Mouse (Mus musculus): ENCODE measurements around the gene Cntn1.
"Not testable (repeated sequence)": the region's sequence is repeated elsewhere in the genome, so short reads cannot be mapped to it uniquely, and the experiment has no call there.

The Cntn1 gene

DNA sequence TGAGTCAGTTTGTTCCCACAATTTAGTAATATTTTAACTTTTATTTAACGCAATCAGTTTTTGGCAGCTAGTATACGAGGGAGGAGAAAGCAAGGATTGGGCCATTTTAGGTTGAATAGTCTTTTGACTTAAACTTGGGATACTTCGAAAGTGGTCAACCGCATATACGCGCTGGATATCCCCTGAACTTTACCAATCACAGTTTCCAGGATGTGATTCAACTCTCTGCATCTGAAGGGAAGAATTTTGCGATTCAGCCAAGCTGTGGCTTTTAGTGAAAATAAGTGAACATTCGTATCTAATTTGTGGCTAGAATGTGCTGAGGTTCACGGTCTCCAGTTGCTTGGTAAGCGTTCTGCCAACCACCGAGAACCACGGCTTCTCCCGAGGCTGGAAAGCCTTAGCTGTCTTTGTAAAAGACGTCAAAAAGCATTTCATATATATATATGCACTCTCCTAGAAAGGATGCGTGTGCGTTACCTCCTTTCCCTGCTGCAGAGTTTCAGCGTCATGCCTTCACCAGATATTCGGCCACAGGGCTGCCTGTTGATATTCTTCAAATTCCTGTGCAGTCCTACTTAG lies 217.9 kb downstream of the Cntn1 start:
- DNase-seq (ENCODE audit: low read depth, low spot score), result no peak

DNA sequence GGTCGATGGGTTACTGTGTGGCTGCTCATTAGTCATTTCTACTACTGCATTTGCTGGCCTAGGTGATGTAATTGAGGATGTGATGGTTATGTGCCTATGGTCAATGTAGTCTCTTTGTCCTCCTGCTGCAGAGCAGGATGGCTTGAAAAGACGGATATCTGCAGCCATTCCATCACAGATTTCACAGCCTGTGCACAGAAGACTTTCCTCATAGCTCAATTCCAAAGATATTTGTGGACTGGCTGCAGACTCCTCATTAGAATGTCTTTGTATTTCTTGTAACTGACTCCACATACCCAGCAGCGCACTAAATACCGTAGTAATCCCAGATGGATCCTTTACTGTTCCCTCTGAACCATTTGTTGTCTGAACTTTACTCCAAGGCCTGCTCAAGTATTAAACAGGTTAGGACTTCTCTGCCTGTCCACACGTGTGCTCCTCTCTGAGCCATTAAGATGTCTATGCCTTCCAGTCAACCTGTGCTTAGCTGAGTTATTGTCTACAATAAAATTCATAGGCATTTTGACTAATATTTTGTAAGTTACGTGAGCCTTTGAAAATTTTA lies 220.9 kb downstream of the Cntn1 start:
- DNase-seq (ENCODE audit: low read depth, low spot score), result no peak

DNA sequence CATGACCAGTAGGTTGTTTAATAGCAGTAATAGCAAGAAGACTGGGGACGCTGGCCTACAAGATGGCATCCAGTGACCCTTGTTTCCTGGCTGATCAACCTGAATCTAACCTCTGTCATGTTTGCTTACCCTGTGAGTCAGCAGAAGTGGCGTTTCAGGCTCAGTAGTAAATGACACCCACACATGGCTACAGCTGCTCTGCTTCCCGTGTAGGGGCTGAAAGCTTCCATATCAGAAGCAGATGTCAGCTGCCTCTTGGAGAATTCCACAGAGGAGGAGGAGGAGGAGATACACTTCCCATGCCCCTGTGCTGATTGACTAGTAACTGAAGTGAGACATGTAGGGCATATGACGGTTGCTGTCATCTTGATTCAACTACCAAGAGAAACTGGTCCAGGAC lies 225.9 kb downstream of the Cntn1 start:
- DNase-seq (ENCODE audit: low read depth, low spot score), result no peak

DNA sequence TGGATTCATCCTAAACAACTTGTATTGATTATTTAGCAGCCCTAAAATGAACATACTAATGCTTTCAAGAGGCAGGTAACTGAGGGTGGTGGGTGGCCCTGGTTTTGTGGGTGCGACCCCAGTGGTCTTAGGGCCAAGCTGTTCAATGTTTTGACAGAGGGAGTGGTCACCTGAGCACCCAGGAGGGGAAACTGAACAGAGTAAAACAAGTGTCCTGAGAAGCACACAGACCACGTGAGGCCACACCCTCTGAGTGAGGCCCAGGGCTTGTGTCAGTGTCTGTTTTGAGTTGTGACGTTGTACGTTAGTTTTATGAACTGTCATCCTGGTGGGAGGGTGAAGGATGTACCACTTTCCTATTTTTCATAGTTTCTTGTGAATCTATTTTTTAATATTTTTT lies 227.0 kb downstream of the Cntn1 start:
- DNase-seq (ENCODE audit: low read depth, low spot score), result no peak

DNA sequence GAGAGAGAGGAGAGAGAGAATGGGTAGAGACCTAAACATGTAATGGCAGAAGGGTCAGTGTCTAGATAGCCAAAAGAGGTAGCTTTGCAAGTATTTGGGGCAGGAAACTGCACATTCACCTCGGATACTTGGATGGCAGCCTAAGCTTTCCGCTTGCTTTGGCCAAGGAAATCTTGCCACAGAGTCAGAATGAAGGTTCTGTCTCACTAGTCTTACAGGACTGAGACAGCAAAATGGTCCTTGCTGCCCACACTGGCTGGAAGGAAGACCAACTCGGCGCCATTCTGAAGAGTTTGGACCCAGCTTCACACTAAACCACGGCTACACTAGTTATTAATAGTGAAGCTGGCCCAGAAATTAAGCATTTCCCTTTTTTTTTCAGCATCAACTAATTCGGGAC lies 230.0 kb downstream of the Cntn1 start:
- no peak for DNase-seq (ENCODE audit: low read depth, low spot score)

DNA sequence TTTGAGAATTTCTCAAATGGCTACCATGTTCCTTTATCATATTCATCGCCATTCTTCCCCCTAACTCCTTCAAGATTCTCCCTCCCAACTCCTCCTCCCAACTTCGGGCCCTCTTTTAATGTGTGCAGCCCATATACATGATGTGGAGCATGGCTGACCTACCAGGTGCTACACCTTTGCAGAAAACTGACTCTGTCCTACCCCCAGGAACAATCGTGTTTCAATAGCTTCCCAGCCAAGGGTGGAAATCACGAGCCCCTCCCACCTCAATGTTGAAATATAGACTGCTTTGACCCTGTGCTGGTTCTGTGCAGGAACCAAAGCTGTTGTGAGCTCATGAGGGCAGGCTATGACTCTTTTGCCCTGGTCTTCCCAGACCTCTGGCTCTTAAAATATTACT lies 236.7 kb downstream of the Cntn1 start:
- DNase-seq (ENCODE audit: low read depth, low spot score), result no peak

DNA sequence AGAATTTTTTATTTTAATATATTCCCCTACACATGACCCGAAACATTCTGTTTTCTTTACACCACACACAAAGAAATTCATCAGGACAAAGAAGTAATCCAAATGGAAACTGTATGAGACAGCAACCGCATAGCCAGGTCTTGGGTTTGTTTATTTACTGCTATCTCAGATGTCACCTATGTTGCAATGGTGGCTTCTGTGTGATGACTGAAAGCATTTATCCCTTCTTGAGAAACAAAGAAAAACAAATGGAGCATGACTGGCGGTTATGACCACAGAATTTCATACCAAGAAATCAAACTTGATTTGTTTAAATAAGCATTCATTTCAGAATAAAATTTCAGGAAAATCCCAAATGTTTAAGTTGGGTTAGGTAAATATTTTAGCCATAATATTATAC lies 245.5 kb downstream of the Cntn1 start:
- no peak for DNase-seq (ENCODE audit: low read depth, low spot score)

DNA sequence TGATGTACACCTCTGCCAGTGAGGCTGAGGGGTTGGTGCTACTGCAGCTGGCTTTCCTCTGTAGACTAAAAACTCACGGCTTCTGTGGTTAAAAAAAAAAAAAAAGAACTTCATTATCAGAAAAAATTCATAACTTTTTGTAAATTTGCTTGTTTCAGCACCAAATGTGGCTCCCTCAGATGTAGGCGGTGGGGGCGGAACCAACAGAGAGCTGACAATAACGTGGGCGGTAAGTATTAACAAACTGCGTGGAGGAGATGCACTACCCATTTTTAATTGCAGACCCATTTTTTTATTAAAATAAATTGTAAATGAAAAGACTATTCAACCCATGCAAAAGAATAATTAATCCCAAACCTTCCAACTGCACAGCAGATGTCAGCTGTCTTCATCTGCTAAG lies 251.8 kb downstream of the Cntn1 start:
- no peak for DNase-seq (ENCODE audit: low read depth, low spot score)

DNA sequence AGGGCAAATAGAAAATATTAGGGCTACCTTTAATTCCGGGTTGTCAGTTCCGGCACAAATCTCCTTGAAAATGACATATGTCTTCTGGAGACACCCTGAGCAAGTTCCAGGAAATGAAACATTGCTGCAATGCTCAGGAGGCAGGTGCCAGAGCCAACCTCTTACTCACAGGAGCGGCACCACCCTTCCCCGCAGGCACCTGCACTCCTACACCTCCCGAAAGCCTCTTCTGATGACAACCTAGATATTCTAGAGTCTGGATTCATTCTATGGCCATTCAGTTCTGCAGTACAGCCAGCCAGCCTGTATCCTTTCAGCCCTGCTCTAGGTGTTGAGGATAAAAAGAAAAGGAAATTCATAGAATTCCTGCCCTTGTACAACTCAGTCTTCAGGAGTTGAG lies 253.3 kb downstream of the Cntn1 start:
- no peak for DNase-seq (ENCODE audit: low read depth, low spot score)

DNA sequence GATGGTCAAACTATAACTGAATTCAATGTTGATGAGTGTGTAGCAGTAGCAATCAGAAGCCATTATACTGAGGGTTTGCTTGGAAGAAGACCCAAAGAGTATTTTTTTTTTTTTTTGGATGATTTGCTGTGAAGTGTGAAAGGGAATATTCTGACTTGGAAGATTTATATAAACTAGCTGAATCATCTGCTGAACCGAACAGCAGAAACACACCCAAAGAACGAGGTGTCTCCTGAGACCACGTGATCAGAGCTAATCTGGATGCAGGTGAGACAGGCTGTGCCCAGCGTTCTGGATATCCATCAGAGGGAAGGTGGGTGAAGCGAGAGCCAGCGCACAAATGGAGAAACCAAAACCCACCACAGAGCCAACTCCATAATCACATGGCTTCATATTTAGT lies 271.0 kb downstream of the Cntn1 start:
- DNase-seq (ENCODE audit: low read depth, low spot score), result no peak

DNA sequence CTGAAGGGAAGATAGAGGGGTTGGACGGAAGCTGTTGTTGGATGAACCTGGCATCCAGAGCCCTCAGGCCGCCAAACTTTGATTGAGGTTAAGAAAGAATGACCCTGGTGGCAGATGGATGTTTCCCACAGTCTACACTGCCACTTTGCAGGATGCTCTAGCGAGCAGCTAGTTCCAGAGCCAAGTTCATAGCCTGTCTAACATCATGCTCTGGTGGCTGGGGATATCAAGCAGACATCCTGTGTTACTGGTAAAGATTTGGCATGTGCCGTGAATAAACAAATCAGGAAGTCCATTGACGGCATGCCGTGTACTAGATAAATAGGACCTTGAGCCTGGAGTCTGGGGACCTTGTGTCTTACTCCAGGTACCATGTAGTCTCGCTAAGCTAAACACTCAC lies 276.1 kb downstream of the Cntn1 start:
- no peak for DNase-seq (ENCODE audit: low read depth, low spot score)

DNA sequence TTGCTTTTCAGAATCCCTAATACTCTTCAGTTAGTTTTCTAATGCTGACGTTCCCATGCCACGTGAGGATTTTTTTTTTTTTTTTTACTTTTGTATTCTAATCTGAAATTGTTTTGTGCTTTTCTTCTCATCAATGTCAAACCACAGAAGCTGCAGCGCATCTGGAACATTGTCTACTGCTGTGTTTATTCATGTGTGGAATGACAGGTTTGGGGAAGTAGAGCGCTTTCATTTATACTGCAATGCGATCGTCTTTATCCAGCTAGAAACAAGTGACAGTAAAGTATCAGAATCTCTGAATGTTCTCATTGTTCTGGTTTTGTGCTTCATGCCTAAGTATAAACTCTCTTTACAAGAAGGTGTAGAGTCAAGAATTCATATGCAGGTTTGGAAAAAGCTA lies 289.3 kb downstream of the Cntn1 start:
- no peak for DNase-seq (ENCODE audit: low read depth, low spot score)

DNA sequence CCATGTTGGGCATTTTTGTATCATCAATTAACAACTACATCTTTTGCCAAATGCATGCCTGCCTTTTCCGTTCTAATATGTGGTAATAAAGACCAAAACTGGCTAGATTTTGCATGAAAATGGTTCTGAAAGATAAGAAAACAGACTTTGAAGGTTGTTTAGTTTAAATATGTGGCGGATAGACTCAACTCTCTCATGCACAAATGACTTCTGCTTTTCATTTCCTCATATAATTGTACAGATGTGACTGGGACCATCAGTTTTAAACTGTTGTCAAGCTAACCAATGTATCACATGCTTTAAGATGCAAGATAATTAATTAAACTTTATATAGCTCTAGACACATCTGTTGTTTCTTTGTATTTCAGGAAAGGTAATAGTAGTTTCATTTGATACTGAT lies 290.5 kb downstream of the Cntn1 start:
- no peak for DNase-seq (ENCODE audit: low read depth, low spot score)

DNA sequence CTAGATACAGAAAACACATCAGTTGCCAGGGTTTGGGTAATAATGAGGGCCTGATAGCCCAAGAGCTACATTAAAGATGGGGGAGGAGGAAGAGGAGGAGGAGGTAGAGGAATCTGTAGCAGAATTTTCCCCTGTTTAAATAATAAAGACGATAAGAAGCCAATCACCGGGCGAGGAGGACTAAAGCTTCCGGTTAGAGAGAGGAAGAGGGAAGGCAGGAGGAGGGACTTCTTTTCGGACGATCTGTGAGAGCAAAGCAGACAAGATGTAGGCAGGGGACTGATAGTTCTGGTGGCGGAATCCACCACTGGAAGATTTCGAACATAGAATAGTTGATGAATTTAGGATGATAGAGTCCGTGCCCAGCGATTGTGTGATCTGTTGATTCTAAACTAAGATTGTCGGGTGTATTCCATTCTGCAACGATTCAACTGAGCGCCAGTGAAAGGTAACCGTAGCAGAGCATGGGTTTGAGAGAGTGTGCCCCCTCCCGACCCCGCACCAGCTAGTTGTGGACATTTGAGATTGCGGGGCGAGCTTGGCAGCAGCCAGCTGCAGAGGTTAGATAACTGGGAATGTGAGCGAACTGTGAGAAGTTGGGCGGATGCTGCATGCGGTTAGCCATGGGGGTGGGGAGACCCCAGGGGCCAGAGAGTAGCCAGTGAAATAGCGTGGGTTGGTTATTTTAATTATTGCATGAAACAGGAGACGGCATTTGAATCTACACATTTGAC lies 293.3 kb downstream of the Cntn1 start:
- no peak for DNase-seq (ENCODE audit: low read depth, low spot score)

DNA sequence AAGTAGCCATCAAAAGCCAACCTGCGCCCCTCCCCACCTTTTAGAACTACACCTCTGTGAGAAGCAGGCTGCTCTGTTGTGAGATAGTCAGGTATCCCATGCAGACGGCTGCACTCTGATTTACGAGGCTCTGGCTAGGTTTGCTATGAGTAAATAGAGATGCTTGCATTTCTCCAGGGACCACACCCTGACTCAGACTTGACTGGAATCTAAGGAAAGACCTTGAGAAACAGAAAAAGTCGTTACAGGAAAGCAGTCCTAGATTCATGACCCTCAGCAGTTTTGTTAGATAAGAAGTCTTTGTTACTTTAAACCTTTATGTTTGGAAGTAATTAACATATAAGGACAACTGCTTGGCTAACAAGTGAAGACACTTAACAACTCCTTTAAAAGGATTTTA lies 296.5 kb downstream of the Cntn1 start:
- DNase-seq (ENCODE audit: low read depth, low spot score), result no peak

DNA sequence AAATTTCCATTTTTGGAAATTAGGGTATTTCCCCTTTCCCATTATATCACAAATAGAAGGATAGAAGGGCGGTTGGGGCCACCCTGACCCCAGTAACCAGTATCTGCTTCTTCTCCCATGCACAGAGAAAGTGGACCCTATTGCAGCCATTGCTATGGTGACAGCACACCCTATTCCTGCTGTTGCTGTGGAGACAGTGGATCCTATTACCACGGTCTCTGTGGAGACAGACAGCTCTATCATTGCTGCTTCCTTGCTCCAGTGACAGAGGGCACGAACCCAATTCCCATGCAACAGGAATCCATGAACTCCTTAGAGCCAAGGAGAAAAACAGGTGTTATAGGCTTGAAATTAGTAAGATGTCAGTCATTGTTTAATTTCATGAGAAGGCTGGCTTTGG lies 296.9 kb downstream of the Cntn1 start:
- no peak for DNase-seq (ENCODE audit: low read depth, low spot score)

DNA sequence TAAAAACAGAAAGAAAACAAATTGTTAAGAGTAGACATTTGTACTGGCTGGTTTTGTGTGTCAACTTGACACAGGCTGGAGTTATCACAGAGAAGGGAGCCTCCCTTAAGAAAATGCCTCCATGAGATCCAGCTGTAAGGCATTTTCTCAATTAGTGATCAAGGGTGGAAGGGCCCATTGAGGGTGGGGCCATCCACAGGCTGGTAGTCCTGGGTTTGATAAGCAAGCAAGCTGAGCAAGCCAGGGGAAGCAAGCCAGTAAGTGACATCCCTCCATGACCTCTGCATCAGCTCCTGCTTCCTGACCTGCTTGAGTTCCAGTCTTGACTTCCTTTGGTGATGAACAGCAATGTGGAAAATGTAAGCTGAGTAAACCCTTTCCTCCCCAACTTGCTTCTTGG lies 297.5 kb downstream of the Cntn1 start:
- DNase-seq (ENCODE audit: low read depth, low spot score), result not testable (repeated sequence)

DNA sequence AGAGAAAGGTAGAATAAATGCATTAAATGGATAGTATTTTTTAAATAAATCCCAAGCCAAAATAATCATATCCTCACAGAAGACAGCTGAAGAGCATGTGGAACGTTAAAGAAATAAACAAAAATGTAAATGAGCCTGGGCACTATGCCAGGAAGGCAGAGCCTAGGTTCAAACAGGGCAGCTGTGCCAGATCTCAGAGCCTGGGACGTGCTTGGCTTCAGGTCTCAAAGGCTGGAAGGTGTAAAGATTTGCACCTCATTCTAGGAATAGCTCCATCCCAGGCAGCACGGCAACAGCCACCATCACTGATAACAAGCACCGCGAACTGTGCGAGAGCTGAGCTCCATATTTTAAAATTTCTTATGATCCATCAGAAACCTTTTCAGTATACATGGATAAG lies 313.2 kb downstream of the Cntn1 start:
- DNase-seq (ENCODE audit: low read depth, low spot score), result no peak

DNA sequence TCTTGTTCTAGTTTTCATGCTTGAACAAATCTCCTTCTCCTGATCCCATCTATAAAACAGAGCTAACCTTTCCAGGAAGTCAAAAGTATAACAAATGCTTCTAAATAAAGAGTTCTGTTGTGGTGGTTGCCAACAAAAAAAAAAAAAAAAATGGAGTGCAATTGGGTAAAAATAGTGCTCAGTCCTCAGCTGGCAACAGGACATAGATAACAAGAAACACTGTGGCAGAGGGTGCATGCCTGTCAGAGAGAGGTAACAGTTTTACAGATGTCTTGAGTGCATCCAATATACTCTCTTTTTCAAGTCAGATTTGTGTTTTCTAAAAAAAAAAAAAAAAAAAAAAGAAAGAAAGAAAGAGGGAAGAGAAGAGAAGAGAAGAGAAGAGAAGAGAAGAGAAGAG lies 313.6 kb downstream of the Cntn1 start:
- DNase-seq (ENCODE audit: low read depth, low spot score), result no peak

Measured in WW6 (cell line).